ENCODE assay signal across 15 mouse cellular contexts in the genomic region with DNA sequence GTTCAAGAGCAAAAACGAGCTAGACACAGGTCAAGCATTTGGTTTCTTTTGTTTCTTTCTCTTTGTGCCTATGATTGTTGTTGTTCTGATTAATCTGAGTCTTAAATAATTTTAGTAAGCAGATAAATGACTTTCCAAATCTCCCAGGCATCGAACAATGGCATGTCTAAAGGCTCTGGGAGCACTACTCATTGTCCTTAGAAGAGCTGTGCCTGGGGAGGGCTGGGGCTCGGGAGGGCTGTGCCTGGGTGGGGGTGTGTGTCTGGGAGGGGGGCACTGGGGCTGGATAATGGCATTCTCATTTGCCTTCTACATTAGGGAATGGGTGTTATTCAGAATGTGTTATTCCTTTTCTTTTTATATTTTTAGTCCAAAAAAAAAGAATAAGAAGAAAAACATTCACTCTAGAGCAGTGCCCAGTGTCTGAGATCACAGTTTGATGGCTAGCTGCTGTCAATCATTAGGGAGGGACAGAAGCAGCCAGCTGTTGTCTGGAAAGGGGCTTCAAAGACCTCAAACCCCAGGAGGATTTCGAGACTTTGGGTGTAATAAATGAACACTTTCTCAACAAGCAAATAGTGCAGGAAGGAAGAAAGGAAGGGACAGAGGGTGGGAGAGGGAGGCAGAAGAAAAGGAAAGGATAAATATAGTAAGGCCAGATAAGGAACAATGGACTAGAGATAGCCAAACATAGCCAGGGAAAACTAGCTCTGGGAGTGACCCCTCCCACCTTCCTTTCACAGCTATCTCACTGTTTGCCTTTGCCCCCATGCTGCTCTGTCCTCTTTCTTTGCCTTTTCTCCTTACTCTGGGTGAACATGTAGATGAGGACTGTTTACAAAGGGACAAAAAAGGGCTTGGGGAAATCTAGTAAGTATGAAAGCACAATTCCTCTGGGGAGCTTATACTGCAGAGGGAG.
DNase-seq lines count a peak whose midpoint lies in the region; ATAC-seq lines count a peak whose summit lies in the region.
"Had no signal": no experiment of that assay in that cellular context is flagged by ENCODE, and none has a peak within 500 bp of the region (broad histone marks: within the 10 kb centered on the region; RNA-seq: fewer than 3 reads in every experiment).

No protein-coding gene starts in this region.

- 22% methylated on average over 4 of the region's 4 CpGs for WGBS in heart, embryonic 13.5 days
- WGBS in intestine, embryonic 15.5 days: 32% methylated on average over 4 of the region's 4 CpGs

- H3K4me1 ChIP-seq in heart, embryonic 13.5 days: peaks cover 13% of the 10 kb centered on the region
- H3K4me1 ChIP-seq in intestine, embryonic 15.5 days (replicated peaks): no peaks in the 10 kb centered on the region
- H3K4me1 ChIP-seq: limb, embryonic 15.5 days had no signal

- no peaks in the 10 kb centered on the region for H3K27me3 ChIP-seq in heart, embryonic 13.5 days (replicated peaks)
- no peaks in the 10 kb centered on the region for H3K27me3 ChIP-seq in intestine, embryonic 15.5 days (replicated peaks)
- H3K27me3 ChIP-seq: limb, embryonic 15.5 days had no signal

- DNase-seq in heart, adult 18-20 months: peak; percentile 7
- no peak for DNase-seq in heart, adult 11 months
- DNase-seq in embryo, embryonic 10 days (ENCODE audit: low spot score): peak; percentile 46
- DNase-seq in lung, postnatal 36 days: peak; percentile 3
- no peak for DNase-seq in right cerebral cortex, postnatal 10 days (ENCODE audit: low spot score in 2 of 2)
- DNase-seq: cerebellum, postnatal 36 days; gastrocnemius, postnatal 25 days; kidney, adult 9 months; layer of hippocampus, postnatal 36 days had no signal

- no peaks in the 10 kb centered on the region for H3K9me3 ChIP-seq in heart, embryonic 13.5 days
- no peaks in the 10 kb centered on the region for H3K9me3 ChIP-seq in intestine, embryonic 15.5 days
- H3K9me3 ChIP-seq: limb, embryonic 15.5 days; neural tube, embryonic 15.5 days had no signal

- H3K4me3 ChIP-seq in heart, embryonic 13.5 days: no peak overlapping the region
- no peak overlapping the region for H3K4me3 ChIP-seq in intestine, embryonic 15.5 days (replicated peaks)
- H3K4me3 ChIP-seq: erythroblast, embryonic 14.5 days; limb, embryonic 15.5 days; neural tube, embryonic 15.5 days had no signal

- peak overlapping the region; percentile 43 for H3K4me2 ChIP-seq in heart, embryonic 13.5 days
- H3K4me2 ChIP-seq in intestine, embryonic 15.5 days (replicated peaks): no peak overlapping the region
- H3K4me2 ChIP-seq: limb, embryonic 15.5 days; neural tube, embryonic 15.5 days had no signal

- peak; percentile 66; the same call in 1 of the 2 replicates for ATAC-seq in heart, embryonic 13.5 days (ENCODE audit: extremely low read depth, insufficient number of reproducible peaks, low FRiP score, low TSS enrichment)
- no peak for ATAC-seq in intestine, embryonic 15.5 days
- no peak for ATAC-seq in erythroblast, adult 5-6 weeks (replicated peaks; ENCODE audit: low FRiP score, poor library complexity, severe bottlenecking)

- H3K9ac ChIP-seq in heart, embryonic 13.5 days: no peak overlapping the region
- no peak overlapping the region for H3K9ac ChIP-seq in intestine, embryonic 15.5 days
- H3K9ac ChIP-seq: limb, embryonic 15.5 days; neural tube, embryonic 15.5 days had no signal

- peak overlapping the region; percentile 76 for H3K27ac ChIP-seq in heart, embryonic 13.5 days (replicated peaks)
- no peak overlapping the region for H3K27ac ChIP-seq in intestine, embryonic 15.5 days
- H3K27ac ChIP-seq: limb, embryonic 15.5 days; neural tube, embryonic 15.5 days had no signal

- no peaks in the 10 kb centered on the region for H3K36me3 ChIP-seq in heart, embryonic 13.5 days
- no peaks in the 10 kb centered on the region for H3K36me3 ChIP-seq in intestine, embryonic 15.5 days
- H3K36me3 ChIP-seq: limb, embryonic 15.5 days; neural tube, embryonic 15.5 days had no signal

Comparison
In these comparisons a context has a peak if more than half of its experiments do, and no peak if none do; other contexts are left out.
1. DNase-seq: peak in heart, adult 18-20 months (2 of 2), embryo, embryonic 10 days (single experiment) and lung, postnatal 36 days (single experiment); none in heart, adult 11 months (single experiment) and right cerebral cortex, postnatal 10 days (0 of 2).